Mouse (Mus musculus): ENCODE measurements around the gene Wdr20. TPM values are rescaled to one million over a fixed set of nuclear protein-coding genes. Genes with fewer than 3 reads are reported as not detected.
"Not testable (repeated sequence)": the region's sequence is repeated elsewhere in the genome, so short reads cannot be mapped to it uniquely, and the experiment has no call there.

Gene Wdr20
- total RNA-seq (2021): 10 to 100 TPM; 44.1 to 45.3 TPM
- long read RNA-seq, experiment 1, transcript Wdr20-201 (3 exons, 2,384 nt): major isoform, 21 of 63 reads
- long read RNA-seq, experiment 1, transcript Wdr20-205 (3 exons, 1,351 nt): minor isoform, 16 of 63 reads
- long read RNA-seq, experiment 1, partial matches to known transcripts: 0 of 63 reads
- long read RNA-seq, experiment 1, other reads (novel, unspliced or antisense): 23 of 63 reads
- long read RNA-seq, experiment 2, partial matches to known transcripts: 0 of 11 reads
- long read RNA-seq, experiment 2, other reads (novel, unspliced or antisense): 5 of 11 reads

DNA sequence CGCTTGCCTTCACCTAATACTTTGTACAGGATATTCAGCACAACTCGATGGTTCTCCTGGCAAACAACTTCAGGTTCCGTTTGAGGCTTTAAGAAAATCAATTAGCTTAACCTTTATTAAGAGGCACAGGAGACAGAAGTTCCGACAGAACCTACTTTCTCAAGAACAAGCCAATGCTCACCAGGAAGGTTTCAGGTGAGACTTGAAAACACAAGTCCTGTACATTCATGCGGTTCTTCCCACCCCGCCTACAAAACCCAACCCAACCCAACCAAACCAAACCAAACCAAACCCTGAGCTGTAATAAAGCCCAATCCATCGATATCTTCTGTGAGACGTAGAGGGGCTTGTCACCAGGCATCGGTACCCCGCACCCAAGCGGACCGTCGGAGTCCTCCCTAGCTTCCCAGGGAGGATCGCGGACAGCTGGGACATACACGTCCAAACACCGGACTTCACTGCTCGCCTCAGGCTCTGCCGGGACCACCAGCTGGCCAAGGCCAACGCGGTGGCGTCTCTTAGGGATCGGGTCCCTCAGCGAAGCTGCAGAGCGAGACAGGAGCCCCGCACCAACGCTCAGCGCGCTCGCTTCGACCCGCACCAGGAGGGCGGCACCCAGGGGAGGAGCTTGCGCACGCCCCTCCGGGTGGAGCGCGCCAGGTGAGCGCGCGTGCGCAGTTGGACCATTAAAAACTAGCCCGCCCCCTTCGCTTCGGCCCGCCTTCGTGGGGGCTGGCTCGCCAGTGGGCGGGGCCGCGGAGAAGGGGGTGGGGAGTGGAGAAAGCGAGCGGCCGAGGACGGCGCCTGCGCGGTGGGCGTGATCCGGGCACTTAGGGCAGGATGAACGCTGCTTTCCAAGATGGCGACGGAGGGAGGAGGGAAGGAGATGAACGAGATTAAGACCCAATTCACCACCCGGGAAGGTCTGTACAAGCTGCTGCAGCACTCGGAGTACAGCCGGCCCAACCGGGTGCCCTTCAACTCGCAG, at the start of gene Wdr20:
TSS of gene Wdr20 (plus strand) at position 775 of the 988 bp plus-strand sequence.
- peak; percentile 100 for DNase-seq

DNA sequence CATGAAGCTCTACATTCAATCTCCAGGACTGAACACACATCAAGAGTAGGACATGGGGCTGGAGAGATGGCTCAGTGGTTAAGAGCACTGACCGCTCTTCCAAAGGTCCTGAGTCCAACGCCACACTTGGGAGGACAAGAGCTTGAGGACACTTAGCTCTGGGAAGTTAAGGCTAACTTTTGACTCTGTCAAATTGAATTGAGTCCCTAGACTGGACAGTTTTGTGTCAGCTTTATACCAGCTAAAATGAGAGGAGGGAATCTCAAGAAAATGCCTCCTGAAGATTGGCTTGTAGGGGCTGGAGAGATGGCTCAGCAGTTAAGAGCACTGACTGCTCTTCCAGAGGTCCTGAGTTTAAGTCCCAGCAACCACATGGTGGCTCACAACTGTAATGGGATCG, 48.8 kb upstream of the Wdr20 start:
- not testable (repeated sequence) for DNase-seq

DNA sequence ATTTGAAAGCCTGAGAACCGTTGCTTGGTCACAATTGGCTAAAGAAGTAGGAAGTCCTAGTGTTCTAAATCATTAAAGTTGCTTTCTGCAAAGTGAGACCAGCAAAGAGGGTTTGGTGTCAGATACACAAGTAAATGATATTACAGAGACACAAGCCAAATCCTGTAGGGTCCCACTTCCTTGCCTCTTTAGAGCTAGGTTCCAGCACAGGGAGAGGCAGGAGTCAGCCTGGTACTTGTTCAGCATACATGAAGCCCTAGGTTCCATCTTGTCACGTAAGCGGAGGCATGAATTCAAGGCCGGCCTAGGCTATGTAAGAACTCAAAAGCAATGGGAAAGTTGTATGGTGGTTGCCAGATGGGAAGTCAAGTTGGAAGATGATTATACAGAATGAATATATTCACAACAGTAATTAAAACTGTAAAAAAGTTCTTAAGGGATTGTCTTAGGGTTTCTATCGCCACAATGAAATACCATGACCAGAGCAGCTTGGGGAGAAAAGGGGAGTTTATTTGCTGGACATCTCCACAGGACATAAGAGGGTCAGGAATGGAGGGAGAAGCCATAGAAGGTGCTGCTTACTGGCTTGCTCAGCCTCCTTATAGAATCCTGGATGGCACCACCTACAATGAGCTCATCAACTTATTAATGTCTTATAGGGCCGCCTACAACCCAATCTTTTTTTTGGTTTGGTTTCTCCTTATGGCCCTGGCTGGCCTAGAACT, 47.7 kb upstream of the Wdr20 start:
- no peak for DNase-seq

DNA sequence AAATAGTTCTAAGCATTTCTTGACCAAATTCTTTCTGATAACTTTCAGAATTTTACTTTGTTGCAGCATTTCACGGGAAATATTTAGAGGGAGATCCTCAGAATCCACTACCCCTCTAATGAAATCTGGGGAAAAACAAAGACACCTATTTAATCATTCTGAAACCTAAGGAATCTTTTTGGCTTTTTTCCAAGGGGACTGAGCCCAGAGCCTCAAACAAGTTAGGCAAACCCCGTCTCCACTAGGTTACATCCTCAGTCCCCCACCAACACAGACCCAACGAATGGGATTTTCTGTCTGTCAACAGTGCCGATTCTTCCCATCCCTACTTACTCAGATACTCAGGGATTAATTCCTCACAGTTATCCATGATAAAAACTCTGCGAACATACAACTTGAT, 44.4 kb upstream of the Wdr20 start:
- DNase-seq: not testable (repeated sequence)

DNA sequence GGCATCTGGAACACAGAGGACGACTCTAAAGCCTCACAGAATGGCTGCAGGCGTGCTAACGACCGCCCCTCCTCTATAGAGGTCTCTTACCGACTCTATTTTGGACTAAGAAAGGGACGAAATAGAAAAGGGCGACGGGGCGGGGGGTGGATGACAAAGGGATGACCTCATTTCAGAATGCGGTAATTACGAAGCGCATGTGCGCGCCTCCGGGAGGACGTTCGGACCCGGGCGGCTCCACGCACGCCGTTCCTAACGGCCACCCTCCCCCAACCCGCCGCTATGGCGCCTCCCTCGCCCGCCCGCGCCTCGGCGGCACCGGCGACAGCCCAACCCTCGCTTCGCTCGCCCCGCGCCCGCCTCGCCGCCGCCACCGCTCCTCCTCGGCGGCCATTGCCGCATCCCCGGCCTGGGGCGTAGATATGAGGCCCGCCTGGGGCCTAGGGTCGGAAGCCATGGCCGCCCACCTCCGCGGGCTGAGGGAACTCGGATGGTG, 42.0 kb upstream of the Wdr20 start:
- DNase-seq: peak; percentile 69 to 75

DNA sequence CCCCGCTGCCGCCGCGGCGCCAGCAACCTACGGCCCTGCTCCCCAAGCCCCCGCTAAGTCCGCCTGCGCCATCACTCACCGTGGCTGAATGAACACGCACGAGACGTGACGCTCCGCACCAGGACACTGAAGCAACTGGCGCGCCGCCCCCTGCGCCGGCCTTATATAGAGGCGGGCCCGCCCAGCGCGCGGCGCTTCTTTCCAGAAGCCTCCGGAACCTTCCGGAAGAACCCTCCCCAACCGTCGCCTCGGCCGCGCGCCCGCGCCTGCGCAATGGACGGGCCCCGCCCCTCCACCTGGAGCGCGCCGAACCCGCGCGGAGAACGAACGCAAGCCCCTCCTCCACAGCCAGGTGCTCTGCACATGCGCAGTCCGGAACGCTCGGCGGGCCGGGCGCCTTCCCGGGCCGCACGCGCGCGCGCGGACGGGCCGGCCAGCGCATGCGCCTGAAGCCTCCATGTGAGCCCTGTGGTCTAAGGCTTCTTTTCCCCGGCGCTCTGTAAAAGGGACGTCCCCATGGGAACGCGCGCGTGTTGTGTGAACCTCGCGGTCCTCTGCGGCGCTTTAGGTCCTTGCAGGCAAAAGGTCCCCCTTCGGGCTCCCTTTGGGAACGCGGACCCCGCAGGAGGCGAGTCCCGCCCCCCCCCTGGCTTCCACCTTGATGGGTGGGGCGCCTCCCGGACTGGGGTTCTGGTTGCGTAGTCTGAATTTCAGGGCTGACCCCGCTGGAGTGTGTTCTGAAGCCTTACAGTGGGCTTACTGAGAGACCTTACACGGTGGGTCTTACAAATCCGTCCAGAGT, 41.4 kb upstream of the Wdr20 start:
- peak; percentile 99 for DNase-seq

DNA sequence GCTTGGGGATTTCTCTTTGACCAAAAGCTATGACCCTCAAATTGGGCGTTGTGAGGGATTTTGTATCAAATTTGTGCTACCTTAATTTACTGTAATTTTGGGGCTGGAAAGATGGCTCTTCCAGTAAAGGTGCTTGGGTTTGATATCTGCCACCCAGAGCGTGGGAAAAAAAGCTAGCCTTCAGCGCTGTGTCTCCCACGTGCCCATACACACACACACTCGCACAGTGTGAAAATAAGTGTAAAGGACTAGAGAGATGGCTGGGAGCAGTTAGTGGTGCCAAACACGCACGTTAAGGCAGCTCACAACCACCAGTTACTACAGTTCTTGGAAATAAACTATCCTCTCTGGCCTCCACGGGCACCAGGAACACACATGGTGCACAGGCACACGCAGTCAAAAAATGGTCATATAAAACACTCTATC, 40.8 kb upstream of the Wdr20 start:
- no peak for DNase-seq

DNA sequence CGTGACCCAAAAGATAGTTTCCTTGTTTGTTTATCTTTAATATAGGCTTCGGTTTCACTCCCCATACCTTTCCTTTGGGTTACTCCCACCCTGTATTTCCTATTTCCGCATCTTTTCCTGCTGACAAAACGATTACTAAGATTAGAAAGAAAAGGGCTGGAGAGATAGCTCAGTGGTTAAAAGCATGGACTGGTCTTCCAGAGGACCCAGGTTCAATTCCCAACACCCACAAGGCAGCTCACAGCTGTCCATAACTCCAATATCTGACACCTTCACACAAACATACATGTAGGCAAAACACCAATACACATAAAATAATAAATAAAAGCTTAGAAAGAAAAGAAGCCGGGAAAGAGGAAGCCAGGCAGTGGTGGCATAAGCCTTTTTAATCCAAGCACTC, 40.3 kb upstream of the Wdr20 start:
- DNase-seq: no peak

DNA sequence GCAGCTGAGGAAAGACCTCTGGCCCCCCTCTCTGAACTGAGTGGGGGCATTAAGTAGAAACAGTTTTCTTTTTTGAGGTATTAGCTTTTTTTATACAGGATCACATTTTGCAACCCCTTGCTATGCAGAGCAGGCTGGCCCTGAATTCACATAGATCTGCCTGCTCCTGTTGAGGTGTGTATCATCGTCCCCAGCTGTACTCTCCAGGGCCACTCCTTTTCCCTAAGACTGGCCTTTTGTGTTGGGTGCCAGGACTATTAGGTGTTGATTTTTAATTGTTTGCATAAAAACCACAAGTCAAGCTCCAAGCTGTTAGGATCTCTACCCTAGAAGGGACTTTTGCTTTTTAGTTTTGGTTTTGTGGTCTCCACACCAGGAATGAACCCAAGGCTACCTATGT, 39.7 kb upstream of the Wdr20 start:
- no peak for DNase-seq

DNA sequence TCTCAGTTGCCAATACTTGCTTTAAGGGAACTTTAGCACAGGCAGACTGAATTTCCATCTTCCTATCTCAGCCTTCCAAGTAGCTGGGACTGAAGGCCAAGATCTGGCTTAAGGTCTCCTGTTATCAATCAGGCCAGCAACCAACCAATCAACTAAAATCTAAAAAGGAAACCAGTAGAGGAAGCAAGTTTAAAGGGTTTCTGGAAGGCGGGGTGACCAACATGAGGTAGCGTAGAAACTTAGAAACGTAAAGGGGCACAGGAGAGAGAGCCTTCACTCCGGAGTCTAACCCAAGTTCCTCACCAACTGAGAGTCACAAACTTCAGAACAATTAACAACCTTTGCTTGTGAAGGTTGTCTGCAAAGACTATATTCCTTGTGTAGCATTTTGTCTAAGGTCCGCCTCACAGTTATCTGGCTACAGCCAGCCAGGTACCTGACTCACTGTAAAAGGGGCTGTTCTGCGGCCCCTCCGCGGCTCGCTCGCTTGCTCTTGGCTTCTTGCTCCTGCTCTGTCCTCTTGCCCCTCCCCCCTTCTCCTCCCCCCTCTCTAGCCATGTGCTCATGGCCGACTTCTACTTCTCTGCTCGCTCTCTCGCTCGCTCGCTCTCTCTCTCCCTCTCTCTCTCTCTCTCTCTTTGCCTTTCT, 39.1 kb upstream of the Wdr20 start:
- DNase-seq: no peak

DNA sequence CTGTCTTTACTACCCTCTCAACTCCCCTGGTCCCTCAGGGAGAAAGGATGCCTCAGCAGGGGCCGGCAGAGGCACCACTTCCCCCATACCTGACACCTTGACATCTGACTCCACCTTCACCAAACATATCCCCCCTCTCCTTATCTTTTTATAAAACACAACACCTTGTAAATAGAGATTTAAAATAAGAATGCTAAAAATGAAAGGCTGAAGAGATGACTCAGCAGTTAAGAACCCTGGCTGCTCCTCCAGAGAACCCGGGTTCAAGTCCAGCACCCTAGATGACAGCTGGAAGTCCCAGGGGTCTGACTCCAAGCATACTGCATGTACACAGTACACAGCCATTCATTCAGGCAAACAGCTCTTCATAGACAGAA, 38.6 kb upstream of the Wdr20 start:
- DNase-seq: no peak

DNA sequence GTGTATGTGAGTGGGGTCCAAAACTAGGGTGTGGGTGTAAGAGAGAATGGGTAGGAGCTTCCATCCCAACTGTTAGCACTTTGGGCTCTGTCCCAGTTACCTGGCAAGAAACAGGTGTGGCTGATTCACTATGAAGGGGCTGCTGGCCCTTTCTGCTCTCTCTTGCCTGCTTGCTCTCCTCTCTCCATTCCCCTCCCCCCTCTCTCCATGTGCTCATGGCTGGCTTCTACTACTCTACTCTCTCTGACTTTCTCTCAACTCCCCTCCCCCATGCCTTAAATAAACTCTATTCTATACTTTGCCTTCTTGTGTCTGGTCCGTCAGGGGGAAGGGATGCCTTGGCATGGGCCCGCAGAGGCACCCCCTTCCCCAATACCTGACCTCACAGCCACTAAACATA, 37.0 kb upstream of the Wdr20 start:
- no peak for DNase-seq

DNA sequence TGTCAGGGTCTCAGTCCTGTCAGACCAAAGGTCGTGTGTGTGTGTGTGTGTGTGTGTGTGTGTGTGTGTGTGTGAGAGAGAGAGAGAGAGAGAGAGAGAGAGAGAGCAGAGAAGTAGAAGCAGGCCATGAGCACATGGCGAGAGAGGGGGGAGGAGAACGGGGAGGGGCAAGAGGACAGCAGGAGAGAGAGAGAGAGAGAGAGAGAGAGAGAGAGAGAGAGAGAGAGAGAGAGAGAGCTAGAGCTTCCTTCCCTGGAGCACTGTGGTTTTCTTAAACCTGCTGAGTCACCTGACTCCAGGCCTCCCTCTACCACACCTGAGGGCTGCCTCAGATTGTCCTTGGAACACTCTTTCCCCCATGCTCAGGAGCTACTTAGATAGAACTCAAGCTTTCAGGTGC, 36.4 kb upstream of the Wdr20 start:
- DNase-seq: not testable (repeated sequence)

DNA sequence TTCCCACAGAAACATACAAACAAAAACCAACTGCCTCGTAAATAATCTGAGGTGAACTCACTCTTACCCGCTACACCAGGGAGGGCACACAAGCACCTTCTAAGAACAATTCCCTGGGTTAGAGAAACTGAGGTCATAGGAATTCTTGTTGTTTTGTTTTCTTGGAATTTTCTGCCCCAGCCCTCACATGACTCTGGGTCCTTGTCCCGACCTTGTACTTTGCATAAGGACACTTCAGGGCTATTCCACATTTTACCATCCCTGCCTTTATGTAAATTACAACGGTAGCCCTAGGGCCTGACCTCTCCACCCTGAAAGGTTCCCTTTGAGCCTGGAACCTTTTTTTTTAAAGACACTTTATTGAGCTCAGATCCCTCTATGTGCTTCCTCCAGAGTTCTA, 35.2 kb upstream of the Wdr20 start, which contains the start of gene Hsp90aa1:
TSS of gene Hsp90aa1 (minus strand) at position 173 of the 400 bp plus-strand sequence.
- DNase-seq: no peak

DNA sequence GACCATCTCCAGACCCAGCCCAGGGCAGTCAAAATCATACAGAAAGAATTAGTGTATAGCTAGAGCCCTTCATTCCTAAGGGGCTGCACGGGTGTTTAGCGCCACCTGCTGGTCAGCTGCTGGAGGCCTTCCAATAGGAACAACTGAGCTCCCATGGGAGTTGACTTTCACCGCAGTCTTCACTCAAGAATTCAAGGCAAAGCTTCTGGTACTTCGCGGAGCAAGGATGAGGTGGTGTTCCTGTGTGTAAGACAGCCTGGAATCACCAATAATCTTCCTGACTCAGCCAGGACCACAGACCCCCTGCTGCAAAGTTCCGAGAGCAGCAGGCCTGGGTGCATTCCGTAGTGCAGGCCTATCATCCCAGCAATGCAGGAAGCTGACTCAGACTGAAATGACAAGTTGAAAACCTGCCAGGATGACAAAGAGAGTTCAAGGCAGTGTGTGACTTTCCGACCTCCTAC, 34.7 kb upstream of the Wdr20 start:
- peak; percentile 93 to 95 for DNase-seq

DNA sequence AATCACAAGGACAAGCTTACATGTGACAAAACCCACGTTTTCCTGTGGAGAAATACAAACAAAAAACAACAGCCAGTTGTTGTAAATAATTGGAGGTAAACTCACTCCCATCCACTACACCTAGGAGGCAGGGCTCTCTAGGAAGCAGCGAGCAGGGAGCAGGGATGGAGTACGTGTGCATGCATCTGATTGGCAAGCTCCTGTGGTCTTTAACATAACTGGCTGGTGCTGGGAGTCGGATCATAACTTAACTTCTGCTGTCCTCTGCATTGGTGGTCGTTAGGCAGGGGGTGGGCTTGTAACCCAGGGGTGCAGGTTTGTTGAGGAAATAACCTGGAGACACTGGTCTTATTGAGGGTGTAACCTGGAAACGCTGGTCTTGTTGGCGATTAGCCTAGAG, 34.1 kb upstream of the Wdr20 start:
- DNase-seq: no peak

DNA sequence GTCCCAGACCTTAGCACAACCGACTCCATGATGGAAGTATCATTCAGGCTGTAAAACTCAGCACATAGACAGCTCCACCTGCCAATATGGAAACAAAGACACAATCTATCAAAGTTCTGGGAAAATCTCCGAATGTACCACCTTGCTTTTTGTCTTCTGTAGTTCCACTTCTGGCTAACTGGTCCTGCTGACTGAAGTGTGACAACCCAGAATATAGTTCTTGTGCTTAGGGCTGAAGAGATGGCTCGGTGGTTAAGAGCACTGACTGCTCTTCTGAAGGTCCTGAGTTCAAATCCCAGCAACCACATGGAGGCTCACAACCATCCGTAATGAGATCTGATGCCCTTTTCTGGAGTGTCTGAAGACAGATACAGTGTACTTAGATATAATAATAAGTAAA, 32.3 kb upstream of the Wdr20 start:
- not testable (repeated sequence) for DNase-seq

DNA sequence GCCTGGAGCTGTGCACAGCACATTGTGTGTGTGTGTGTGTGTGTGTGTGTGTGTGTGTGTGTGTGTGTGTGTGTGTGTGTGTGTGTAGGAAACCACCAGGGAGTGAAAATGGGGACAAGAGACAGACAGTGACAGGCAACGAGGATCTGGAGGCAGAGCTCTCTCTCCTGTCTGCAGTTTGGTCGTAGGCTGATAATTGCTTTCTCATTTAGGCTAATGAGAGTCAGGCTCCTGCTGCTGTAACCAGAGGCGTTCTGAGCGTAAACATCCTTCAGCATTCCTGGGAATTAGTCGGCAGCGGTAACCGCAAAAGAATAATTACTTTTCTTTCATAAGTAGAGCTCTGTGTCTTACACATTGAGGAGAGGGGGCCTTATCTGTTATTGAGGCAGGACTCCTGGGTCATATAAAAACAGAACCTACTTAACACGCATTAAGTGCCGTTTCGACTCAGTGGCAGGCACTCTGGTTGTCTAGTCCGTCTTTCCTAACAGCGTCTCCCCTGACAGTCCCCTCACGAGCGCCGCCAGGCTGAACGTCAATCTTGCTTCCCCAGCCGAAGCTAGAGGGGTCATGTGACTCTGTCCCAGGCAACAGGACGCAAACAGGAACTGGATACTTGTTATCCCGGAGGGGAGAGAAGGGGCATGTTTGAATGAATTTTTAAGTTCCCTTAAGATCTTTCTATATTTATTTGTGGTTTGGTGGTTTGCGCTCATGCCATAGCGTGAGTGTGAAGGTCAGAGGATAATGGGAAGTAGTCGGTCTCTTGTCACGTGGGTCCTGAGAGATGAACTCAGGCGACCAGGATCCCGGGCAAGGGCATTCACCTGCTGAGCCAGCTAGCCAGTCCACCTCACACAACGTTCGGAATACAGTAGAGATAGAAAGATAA, 31.2 kb upstream of the Wdr20 start:
- DNase-seq: peak; percentile 78 to 79

DNA sequence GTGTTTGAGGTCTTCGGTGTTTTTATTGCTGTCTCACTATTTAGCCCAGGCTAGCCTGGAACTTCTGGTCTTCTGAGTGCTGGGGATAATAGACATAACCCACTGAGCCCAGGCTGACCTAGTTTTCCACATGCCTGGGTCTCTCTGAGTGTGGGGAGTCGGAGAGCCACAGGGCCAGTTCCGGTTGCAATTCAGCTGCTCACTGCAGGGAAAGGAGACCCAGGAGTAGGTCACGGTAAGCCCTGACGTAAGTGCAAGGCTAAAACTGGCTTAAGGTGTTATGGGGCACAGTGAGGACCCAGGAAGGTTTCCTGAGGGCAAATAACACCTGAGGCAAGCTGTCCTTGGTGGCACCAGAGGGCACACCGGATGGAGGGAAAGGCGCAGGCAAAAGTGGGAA, 30.3 kb upstream of the Wdr20 start:
- DNase-seq: no peak

DNA sequence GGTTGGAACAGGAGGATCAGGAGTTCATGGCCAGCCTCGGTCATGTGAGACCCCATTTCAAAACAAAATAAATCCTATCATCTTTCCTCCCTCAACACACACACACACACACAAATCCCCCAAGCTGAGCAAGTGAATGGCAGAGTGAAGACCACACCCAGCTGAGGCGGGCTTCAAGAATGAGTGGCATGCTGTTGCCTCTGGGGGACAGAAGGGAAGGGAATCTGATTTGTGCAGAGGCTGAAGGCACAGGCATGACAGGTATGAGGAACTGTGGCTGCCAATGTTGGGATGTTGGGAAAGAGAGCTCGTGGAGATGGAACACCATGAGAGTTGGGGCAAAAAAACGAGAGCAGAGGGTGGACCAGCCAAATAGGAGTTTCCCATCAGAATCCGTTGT, 26.5 kb upstream of the Wdr20 start:
- DNase-seq: no peak
